Mouse (Mus musculus): ENCODE measurements at regions not wholly inside any gene's neighbourhood (a gene's known extent, or its start where the extent isn't known, plus 50 kb on each side); places are given as distances from the start of the nearest gene placed in this dataset.

DNA sequence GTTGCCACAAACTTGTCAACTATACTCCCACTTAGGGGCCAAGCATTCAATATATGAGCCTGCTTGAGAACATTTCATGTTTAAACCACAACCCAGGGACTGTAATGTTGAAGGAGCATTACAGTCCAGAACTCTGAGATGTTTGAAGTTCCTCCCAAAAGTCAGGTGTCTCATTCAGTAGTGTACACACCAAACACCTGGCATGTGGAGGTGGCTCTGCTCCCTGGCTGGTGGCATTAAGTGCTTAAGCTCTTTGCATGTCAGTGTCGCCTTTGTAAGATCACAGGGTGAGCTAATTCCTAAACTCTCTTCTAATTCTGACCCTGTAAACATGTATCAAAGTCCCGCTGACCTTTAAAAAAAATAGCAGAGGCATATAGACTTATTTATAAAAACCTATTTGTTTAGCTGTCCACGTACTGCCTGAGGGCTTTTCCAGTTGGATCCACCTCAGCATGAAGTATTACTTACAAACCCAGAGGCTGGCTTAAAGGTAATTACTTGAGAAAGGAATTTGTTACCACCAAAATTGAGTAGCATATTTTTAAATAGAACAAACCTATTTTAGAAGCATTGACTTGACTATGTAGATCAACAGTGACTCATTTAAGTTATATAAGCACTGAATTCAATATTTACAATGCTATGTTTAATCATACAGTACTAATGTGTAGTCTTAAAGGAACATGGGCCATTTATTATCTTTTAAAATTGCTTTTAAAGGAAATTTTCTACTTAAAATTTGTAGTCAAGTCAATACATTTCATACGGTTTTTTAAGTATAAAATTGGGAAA lies 276.3 kb upstream of the Fermt1 start:
- DNase-seq (ENCODE audit: low spot score) = no peak

DNA sequence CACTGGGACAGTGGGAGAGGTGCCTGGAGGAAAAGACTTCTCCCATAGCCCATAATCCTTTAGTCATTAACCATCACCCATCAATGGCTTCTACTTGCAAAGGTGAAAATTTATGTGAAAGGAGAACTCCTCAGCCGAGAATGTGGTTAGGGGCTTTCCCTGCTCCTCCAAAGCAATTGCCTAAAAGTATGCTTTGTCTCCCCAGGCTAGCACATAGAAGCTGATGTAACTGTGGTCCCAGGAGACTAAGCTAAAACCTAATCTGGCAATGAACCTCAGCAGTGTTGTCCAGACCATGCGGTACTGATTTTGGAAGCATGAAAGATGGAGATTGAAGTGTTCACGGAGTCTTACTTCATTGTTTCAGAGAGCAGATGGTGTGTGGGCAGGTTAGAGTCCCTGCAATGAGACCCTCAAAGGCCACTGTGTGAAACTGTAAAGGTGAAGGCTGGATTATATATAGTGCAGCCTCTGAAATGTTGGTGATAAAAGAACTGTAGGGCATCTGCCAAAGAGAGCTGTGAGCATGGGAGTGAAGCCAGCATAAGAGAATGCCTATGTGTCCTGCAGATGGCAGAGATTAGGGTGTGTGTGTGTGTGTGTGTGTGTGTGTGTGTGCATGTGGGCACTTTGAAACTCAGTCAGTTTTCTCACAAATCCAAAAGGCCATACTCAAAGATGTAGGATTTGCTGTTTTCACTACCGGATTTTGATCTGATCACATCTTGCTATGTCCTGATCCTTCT lies 289.6 kb upstream of the Fermt1 start:
- no peak for DNase-seq (ENCODE audit: low spot score)

DNA sequence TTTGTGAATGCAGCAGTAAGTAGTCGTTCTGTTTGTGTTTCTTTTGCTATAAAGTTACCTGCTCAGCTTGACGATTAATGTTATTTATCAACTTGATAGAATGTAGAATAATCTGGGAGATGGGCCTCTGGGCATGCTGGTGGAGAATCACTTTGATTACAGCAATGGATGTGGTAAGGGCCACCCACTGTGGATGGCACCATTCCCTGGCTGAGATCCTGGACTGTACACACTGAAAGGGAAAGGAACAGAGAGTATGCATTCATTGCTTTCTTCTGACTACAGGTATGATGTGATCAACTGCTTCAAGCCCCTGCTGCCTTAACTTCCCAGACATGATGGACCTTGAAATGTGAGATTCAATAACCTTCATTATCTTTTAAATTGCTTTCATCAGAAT lies 299.8 kb upstream of the Bmp2 start:
- no peak for DNase-seq (ENCODE audit: low spot score)

DNA sequence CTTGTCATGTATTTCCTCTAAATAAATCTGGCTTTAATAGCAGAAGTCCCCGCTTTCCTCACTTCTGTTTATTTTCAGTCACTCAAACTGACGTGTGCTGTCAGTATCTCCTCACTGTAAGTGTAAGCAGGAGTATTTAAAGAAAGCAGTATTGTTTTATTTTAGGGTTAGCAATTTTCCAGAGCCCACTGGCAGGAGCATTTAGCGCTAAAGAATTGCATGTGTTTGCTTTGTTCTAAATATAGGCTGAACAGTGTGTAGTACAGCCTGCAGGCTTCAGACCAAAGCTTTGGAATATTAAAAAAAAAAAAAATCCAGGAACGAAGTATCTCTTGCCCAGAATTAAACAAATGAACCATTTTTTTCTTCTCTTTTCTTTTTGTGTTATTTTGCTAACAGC lies 277.5 kb upstream of the Bmp2 start:
- DNase-seq (ENCODE audit: low spot score) = no peak

DNA sequence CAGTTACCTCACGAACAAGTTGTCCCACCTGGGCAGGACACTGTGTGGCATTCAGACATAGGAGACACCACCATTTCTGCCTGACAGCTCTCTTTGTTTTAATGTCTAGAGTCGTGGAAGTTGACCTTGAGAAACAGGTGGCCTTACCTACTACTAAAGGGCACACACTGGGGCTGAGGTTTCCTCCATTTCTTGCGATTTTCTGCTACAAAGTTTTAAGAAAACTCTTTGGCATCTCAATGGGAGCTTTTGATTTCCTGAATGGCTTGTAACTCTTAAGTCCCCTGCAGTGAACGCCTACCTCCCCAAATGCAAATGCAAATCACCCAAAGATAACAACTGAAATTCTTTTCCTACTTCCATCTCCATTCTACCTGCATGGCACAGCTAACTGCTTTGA lies 273.4 kb upstream of the Bmp2 start:
- no peak for DNase-seq (ENCODE audit: low spot score)

DNA sequence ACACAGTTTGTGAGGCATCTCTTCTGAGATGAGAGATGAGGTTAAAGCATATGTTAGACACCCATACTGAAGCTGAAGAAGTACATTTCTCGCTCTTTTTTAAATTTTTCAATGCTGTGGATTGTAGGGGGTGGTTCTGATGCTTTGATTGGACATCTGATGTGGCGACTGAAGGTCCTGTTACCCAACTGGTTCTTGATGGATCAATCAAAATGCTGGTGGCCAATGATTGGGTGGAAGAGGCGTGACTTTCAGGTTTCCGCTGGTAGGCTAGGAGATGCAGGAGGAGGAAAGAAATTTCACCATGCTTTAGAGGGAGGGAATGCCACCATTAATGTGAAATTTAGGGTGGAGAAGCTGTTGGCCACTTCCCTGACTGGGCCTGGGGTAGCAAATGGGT lies 272.7 kb upstream of the Bmp2 start:
- DNase-seq (ENCODE audit: low spot score) = no peak

DNA sequence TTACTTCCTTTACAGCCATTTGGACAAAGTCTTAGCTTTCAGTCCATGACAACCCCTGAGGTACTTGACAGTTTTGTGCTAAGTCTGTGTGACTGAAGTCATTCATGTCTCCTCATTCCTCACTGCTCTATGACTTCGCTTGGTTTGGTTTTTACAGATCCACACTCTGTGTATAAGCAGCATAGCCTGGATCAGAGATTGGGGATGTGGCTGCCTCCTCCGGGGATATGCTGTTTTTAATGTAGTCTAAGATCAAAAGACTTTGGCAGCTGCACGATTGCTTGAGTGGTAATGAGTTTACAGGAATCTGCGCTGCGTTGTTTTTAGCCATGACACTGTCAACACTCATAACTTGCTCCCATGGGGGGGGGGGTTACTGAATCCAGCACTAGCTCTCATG lies 269.3 kb upstream of the Bmp2 start:
- DNase-seq (ENCODE audit: low spot score) = no peak

DNA sequence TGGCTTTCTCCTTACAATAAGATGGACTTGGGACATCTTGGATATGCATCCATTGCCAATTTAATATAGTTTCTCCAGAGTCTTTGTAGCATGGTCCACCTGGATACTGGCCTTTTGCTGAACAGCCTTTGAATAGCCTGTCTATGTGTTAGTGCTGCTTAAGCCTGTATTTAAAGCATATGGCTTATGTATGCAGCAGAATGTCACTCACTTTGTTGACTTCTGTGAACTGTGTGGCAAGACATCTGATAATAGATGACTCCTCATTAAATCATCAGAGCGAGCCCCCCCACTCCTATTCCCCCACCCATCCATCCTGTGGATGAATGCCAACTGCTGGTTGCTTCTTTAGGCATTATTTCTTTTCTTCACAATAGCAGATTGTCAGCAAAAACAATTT lies 268.2 kb upstream of the Bmp2 start:
- no peak for DNase-seq (ENCODE audit: low spot score)

DNA sequence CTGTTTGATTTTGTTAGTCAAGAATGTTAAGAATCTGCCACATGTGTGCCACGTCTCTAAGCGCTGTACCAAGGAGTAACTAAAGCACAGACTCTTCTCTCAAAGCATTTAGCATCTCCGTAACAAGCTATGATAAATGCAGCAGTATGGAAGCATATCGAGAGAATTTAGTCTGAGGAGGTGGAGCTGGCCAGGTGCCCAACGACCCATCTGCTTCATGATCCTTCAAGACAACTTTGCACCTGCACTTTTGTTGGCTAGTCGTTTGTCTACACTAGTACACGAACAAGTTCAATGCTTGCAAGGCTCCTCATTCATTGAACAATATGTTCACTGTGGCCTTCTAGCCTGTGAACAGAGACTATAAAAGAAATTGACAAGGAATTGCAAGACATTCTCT lies 257.8 kb upstream of the Bmp2 start:
- no peak for DNase-seq (ENCODE audit: low spot score)

DNA sequence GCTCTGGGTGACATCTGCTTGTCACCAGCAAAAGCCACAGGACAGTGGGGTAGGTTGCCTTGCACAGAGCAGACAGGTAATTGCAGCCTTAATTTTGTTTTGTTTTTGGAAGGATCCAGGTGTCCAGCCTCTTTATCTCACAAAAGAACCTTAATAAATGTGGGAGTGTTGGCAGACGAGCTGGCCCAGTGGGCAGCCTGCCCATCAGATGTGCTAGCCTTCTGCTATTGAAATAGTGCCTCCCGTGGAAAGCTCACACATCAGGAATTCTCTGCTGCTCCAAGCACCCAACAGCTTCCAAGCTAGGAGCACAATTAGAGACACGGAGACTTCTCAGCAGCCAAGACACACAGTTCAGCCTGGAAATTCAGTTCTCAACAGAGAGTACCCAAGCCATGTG lies 246.0 kb upstream of the Bmp2 start:
- no peak for DNase-seq (ENCODE audit: low spot score)

DNA sequence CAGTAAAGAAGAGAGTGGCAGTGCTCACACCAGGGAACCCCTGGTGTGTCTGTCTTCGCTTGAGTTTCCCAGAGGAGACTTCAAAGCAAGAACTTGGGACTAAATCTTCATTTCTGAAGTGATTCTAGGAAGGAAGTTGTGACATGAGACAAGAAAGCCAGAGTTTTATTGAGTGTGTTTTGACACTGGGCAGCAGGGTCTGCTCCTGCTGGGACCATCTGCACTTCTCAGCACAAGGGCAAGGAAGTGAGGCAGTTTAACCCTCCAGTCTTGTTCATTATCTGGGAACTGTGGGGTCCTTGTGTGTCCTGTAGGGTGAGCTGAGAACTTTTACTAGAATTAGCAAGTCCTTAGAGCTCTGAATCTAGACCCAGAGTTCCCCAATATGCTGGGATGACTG lies 241.0 kb upstream of the Bmp2 start:
- no peak for DNase-seq (ENCODE audit: low spot score)

DNA sequence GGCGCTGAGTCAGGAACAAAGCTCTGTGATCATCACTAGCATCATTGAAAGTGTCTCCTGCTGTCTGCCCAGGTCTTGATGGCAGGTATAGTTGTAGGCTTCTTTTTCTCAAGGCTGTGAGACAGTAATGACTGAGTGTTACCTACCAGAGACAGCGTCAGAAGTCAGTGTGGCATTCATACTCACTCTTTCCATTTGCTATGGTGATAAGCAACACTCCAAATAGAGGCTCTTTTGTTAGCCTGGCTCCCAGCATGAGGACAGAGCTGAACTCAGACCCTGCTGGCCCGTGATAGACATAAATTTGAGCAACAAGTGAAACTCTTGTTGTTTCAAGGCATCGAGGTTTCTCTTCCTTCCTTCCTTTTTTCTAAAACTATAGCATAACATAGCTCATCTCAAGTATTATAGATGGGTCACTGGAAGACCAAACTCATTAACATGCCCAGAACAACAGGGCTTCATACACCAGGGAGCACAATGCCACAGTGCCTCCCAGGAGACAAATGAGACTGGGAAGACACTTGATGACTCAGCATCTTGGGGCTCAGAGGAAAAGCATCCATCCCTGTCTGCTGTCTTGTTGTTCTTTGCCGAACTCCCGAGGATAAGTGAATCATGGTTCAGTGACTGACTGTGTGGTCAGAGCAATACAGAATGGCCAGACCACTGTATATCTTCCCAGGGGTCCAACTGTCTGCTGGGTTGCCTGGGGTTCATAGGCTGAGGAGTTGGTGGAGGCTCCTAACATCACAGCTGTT lies 225.5 kb upstream of the Bmp2 start:
- no peak for DNase-seq (ENCODE audit: low spot score)

DNA sequence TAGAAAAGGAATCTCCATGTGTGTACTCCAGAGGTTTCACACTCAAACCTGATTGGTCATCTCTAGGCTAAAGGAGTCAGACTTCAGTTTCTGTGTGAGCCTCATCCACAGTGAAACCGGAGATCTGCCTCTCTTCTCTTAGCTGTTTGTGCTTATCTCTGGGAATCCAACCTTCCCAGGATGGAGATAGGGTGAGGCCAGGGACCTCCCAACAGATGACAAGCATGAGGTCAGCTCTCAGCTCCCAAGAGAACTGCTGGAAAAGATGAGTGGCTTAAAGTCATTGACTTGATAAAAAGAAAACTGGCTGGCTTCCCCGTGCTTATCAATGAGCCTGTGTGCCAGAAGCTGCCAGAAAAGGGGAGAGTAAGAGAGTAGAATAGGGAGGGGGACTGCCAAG lies 224.3 kb upstream of the Bmp2 start:
- no peak for DNase-seq (ENCODE audit: low spot score)

DNA sequence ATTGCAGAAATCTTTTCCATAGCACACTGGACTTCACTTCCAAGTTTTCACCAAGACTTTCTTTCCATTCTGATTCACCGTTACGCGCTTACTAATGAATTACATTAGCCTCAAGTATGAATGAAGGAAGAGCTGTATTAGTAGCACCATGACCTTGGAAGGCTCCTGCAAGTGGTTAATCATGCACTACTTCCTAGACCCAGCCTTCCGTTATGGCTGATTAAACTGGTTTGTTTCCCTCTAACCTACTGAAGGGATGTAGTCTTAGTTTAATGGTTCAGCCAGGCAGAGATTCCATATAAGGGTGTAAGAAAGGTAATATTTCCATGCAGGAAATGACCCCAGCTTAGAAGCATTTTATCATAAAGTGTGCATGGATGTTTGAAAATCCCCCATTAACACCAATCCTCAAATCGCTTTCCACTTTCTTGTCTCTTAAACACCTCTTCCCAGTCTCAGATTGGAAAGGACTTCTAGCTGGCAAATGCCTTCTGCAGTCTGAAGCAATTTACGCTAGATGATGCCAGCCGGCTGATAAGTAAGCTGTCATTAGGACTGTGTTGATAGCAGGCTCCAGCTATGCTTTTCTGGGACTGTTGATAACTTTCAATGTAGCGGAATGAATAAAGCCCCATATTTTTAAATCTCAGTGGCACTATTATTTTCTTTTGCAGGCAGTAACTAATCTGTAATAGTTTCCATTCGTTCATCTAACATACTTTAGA lies 215.6 kb upstream of the Bmp2 start:
- DNase-seq (ENCODE audit: low spot score) = no peak

DNA sequence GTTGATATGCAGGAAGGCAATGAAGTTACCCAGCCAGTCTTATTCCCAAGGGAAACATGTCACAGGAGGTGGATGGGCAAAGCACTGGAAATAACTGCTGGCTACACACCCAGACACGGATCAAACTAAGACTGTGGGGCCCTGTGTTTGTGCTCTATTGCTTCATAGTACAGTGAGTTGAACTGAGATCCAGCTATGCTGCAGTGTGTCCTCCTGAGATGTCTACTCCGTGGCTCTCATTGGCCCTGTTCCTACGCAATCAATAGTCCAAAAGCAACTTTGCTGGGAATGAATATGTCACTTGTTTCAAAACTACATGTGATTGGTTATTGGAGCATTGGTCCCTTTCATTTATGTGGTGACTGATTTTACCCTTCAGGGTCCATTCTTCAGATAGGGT lies 213.8 kb upstream of the Bmp2 start:
- DNase-seq (ENCODE audit: low spot score) = no peak

DNA sequence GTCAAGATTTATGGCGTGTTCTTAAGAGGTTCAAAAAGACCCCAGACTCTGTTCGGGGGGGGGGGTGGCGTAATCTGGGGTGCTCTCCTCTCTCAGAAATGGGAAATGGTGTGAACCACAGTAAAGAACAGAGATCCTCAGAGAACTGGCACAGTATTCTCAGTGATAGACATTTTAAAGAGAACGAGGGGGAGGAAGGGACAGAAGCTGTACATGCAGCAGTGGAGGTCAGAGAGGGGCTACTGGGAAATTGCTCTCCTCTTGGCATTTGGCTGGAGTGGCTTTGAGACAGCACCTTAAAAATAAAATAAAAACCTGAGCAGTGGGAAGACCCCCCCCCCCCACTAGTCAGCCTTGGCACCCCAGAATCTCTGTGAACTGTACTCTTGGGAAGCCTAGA lies 210.6 kb upstream of the Bmp2 start:
- no peak for DNase-seq (ENCODE audit: low spot score)

DNA sequence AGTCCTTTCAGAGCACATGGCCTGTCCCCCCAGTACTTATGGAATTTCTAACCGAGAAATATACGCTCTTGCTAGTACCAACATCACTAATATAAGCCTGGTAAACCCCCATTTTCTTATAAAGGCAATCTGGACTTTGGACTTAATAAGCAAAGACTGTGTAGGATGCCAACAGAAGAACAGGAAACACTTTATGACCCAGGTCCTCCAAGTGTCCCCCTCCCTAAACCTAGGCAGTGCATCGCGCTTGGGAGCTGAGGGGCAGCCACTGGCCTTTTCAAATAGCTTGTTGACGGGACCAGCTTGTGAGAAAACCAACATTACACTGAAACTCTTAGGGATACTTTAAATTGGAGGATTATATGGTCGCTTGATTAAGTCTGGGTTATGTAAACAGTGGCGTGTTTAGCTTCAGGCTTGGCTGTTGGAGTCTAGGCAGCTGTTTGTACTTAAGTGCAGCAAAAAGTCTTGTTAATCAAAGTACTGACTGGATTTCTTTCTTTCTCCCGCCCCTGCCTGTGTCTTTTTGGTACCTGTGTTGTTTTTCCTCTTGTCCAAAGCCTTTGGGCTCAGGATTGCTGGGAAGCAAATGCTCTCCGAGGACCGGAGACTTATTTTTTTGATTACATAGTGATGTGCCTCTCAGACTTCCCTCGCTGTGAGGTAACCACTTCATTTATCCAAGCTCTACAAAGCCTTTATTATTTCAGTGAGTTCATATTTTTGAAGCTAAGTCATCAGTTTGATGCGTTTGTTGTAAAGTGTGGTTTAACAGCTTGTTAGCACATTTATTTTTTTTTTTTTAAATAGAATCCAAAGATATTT lies 205.8 kb upstream of the Bmp2 start:
- no peak for DNase-seq (ENCODE audit: low spot score)

DNA sequence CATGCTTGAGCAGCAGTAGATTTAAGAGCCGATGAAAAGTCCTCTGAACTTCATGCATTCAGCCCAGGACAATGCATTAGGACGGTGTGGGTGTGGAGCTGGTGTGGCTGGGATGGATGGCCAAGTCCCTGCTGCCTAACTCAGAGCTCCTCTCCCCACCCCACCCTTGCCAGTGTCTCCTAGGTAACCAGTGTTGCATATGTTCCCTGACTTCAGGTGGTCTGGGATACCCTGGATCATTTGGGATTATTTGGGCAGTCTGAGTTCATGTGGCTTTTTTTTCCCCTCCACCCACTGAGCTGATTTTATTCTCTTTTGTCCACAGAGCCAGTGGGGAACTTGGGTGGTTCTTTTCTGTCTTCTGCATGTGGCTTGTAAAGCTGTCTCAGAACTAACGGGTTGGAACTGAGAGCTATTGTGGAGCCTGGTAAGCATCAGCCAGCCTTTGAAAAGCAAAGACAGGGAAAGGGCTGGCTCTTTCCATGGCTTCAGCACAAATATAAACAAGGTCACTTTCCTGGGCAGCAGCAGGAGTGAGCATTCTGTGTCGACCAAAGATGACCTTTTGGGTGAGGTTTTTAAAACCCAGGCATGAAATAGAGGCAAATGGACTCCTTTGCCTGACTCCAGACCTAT lies 205.1 kb upstream of the Bmp2 start:
- DNase-seq (ENCODE audit: low spot score) = no peak

DNA sequence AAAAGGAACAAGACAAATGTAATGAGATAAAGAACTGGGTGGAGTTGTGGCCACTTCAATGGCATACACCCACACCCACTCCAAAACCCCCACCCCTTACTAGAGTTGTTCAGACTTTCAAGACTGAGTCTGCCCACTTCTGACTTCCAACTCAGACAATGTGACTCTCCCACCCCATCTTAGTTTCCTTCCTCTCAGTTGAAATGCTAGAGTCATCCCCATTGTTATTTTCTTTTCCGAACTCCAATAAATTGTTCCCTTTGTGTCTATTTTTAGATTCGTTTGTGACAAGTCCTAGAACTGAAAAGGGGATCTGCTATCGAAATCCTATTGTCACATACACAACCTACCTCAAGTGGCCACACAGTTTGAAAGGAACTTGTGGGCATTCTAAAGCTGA lies 200.7 kb upstream of the Bmp2 start:
- DNase-seq (ENCODE audit: low spot score) = no peak

DNA sequence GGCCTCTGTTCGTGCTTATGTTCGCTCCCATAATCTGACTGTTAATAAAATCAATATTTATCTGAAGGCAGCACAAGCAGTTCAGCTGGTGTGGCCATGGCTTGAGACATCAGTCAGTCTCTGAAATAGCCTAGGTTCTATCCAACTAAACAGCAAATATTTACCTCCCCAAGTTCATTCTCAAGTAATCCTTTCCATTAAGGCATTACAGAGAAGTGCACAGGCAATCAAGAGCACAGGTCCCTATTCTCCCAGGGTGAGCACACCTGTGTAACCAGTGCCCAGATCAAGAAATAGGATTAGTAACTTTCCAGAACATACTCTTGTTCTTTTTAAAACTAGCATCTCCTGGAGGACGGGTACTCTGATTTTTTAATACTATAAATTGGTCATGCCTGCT lies 199.2 kb upstream of the Bmp2 start:
- DNase-seq (ENCODE audit: low spot score) = no peak
